Mouse (Mus musculus): Measurements from ENCODE around the gene Shroom3. TPM values are rescaled to one million over a fixed set of nuclear protein-coding genes. Genes with fewer than 3 reads are reported as not detected.

Shroom3 gene
- total and polyA plus RNA-seq, 3 experiments = 5.1 to 7.8 (median 6.4) TPM

GRCm38 (mm10) chr5:92751488-92751887 is 68.3 kb downstream of the Shroom3 start:
- DNase-seq = no peak

- no peak for DNase-seq
Measured at GRCm38 (mm10) chr5:92755241-92755775, 72.1 kb downstream of the Shroom3 start.

GRCm38 (mm10) chr5:92759156-92759745 is 76.0 kb downstream of the Shroom3 start:
- no peak for DNase-seq

- no peak for DNase-seq
Measured at GRCm38 (mm10) chr5:92760542-92760941, 77.3 kb downstream of the Shroom3 start.

GRCm38 (mm10) chr5:92761615-92762353 is 78.5 kb downstream of the Shroom3 start:
- DNase-seq = no peak

GRCm38 (mm10) chr5:92762425-92762824 is 79.2 kb downstream of the Shroom3 start:
- DNase-seq = no peak

- peak; percentile 25 for DNase-seq
Measured at GRCm38 (mm10) chr5:92763546-92763952, 80.3 kb downstream of the Shroom3 start.

GRCm38 (mm10) chr5:92766301-92766700 is 83.1 kb downstream of the Shroom3 start:
- no peak for DNase-seq

GRCm38 (mm10) chr5:92767194-92767777 is 84.1 kb downstream of the Shroom3 start:
- no peak for DNase-seq

GRCm38 (mm10) chr5:92767857-92768291 is 84.6 kb downstream of the Shroom3 start:
- no peak for DNase-seq

GRCm38 (mm10) chr5:92773821-92774220 is 90.6 kb downstream of the Shroom3 start:
- DNase-seq = no peak

- DNase-seq = no peak
Measured at GRCm38 (mm10) chr5:92774419-92774818, 91.2 kb downstream of the Shroom3 start.

GRCm38 (mm10) chr5:92774893-92775292 is 91.7 kb downstream of the Shroom3 start:
- no peak for DNase-seq

- DNase-seq = no peak
Measured at GRCm38 (mm10) chr5:92778395-92778794, 95.2 kb downstream of the Shroom3 start.

- no peak for DNase-seq
Measured at GRCm38 (mm10) chr5:92781082-92781481, 97.8 kb downstream of the Shroom3 start.

GRCm38 (mm10) chr5:92784037-92784860 is 101.0 kb downstream of the Shroom3 start:
- peak; percentile 21 for DNase-seq

GRCm38 (mm10) chr5:92785870-92786436 is 102.7 kb downstream of the Shroom3 start:
- no peak for DNase-seq

- no peak for DNase-seq
Measured at GRCm38 (mm10) chr5:92788990-92789389, 105.8 kb downstream of the Shroom3 start.

- no peak for DNase-seq
Measured at GRCm38 (mm10) chr5:92796089-92796990, 113.1 kb downstream of the Shroom3 start.

GRCm38 (mm10) chr5:92797981-92798380 is 114.7 kb downstream of the Shroom3 start:
- DNase-seq = no peak

GRCm38 (mm10) chr5:92804379-92804778 is 121.1 kb downstream of the Shroom3 start:
- no peak for DNase-seq
